Mouse (Mus musculus) small intestine, adult 2 months (tissue): Measurements from ENCODE around the gene Hist1h2ap.
"Not testable (repeated sequence)": the region's sequence is repeated elsewhere in the genome, so short reads cannot be mapped to it uniquely, and the experiment has no call there.

ENCODE experiments used
- CTCF ChIP-seq: fragments of 200-500 bp; IDR thresholded peaks from 2 replicates; pipeline ENCODE4 v1.5.1; 2012; ENCODE audit warnings: low read depth, mild to moderate bottlenecking, control low read depth, inconsistent platforms, low read length, moderate library complexity, mixed read lengths; ENCODE audit not compliant: insufficient replicate concordance, insufficient read length; ENCODE audit errors: extremely low read depth
- POLR2A ChIP-seq: fragments of 200-500 bp; IDR thresholded peaks from 2 replicates; pipeline ENCODE4 v1.6.1; 2012; ENCODE audit warnings: low read depth, mild to moderate bottlenecking, control low read depth, inconsistent platforms, low read length, moderate library complexity

GRCm38 (mm10) chr13:21812092-21812491 lies 21.2 kb downstream of the Hist1h2ap start:
- TF ChIP-seq POLR2A, CTCF: not testable (repeated sequence)
